Mouse (Mus musculus): ENCODE results near the gene Nelfb. TPM values are rescaled to one million over a fixed set of nuclear protein-coding genes. Genes with fewer than 3 reads are reported as not detected.

Gene Nelfb
- polyA plus RNA-seq (2015; fragmentation: Nextera tagmentation; extraction: Ambion mirVana) = 46.6 and 50.8 TPM in 2 replicates

GRCm38 (mm10) chr2:25211121-25211670 lies at the start of gene Nelfb:
Nelfb (minus strand) TSS chr2:25211489.

GRCm38 (mm10) chr2:25255284-25255779 lies 44.0 kb upstream of the Nelfb start, which contains the start of gene Tmem203:
Tmem203 (plus strand) TSS chr2:25255439.

GRCm38 (mm10) chr2:25246183-25247072 lies 35.1 kb upstream of the Nelfb start, which contains the start of gene AL732309.1:
AL732309.1 (minus strand) TSS chr2:25246863.

DNA sequence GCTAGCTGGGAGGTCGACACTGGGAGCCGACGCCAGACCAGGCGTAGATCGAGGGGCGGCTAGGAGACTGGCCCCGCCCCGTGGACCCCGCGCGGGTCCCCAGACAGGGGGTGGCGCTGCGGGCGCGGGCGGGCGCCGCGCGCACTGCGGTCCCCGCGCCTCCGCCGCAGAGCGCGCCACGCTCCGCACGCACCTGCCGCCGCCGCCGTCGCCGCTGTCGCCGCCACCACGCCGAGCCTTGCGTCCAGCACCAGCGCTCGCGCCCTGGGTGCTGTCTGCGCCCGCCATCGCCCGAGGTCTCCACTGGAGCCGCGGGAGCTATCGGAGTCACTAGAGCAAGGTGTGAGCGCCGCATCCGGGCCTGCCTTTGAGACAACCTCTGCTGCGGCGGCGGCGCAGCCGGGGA lies 30.8 kb upstream of the Nelfb start, which contains the start of the genes Rnf208 and Cysrt1:
TSS of gene Rnf208 (plus strand) at position 155 of the 406 bp plus-strand sequence.
TSS of gene Cysrt1 (minus strand) at position 352 of the 406 bp plus-strand sequence.

GRCm38 (mm10) chr2:25236614-25237013 lies 25.3 kb upstream of the Nelfb start, which contains the start of gene Rnf224:
Rnf224 (minus strand) TSS chr2:25236787.

DNA sequence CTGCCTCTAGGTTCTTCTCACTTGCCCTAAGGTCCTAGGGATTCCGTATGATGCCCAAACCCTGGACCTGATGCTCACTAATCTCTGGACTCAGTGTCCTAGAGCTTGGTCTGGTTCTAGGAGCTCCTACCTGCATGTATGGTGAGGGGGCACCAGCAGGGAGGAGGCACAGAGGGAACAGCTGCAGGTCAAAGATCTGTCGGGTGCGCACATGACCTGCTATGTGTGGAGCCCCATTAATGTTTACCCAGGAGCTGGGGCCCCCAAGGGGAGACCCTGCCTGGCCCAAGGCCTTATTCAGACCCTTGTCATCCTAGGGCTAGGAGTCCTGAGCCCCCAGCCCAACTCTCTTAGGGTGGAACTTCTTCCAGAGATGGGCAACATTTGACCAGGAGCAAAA lies 22.8 kb upstream of the Nelfb start, which contains the start of gene Slc34a3:
TSS of gene Slc34a3 (minus strand) at position 315 of the 400 bp plus-strand sequence.

DNA sequence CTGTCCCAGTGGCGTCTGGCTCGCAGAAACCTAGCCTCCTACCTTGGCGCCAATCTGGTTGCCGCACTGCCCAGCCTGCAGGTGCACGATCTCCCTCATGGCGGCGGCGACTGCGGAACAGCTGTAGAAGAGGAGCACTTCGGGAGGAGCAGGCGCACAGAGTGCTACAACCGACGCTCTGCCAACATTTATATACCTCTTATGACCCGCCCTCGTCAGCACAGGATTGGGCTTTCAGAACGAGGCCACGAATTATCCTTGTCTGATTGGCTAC lies 13.1 kb upstream of the Nelfb start, which contains the start of gene Tubb4b:
TSS of gene Tubb4b (minus strand) at position 211 of the 274 bp plus-strand sequence.

DNA sequence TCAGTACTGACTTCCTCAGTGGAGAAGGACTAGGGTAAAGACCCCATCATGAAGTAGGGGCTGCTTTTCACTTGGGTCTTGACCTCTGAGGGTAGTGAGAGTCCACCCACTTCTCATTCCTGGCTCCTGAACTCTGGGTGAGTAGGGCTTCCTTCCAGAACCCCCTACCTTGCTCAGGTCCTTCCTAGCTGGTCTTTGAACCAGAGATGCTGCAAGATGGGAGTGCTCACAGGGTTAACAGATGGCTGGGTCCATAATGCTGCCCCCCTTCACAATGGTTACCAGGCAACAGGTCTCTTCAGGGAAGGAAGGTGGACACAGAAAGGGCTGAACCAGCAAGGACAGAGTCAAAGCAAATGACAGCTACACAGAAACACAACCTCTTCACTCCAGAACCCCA lies 7.2 kb upstream of the Nelfb start, which contains the start of gene Fam166a:
TSS of gene Fam166a (plus strand) at position 301 of the 400 bp plus-strand sequence.

DNA sequence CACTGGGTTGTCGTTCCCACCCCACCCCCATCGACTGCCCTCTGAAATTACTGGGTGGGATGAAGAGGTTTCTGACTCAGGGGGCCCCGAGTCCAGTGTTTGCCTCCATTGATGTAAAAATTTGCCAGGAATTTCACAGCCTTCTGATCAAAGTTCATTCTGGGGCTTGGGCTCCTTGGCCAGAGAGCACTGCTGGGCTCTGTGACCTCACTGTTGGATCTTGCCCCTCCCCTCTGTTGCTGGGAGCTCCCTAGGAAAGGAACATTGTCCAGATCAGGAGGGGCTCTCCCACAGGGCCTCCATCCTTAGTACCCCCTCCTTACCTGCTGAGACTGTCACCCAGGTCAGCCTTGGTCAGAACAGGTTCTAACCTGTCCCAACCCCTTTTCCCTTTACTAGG lies 3.2 kb upstream of the Nelfb start, which contains the start of gene Stpg3:
TSS of gene Stpg3 (minus strand) at position 194 of the 400 bp plus-strand sequence.

GRCm38 (mm10) chr2:25196172-25196954 lies 14.9 kb downstream of the Nelfb start, which contains the start of gene Tor4a:
Tor4a (minus strand) TSS chr2:25196886.

GRCm38 (mm10) chr2:25180478-25180903 lies 30.8 kb downstream of the Nelfb start, which contains the start of gene Nrarp:
Nrarp (plus strand) TSS chr2:25180758.

Other genes with a start within 250 kb of the Nelfb start
- 15.2 and 15.6 TPM in 2 replicates for gene Dph7, start 249.1 kb downstream of the Nelfb start, polyA plus RNA-seq (2015; fragmentation: Nextera tagmentation; extraction: Ambion mirVana)
- 97.8 and 105 TPM in 2 replicates for gene Mrpl41, start 236.4 kb downstream of the Nelfb start, polyA plus RNA-seq (2015; fragmentation: Nextera tagmentation; extraction: Ambion mirVana)
- 24.9 and 30.7 TPM in 2 replicates for gene Pnpla7, start 235.5 kb downstream of the Nelfb start, polyA plus RNA-seq (2015; fragmentation: Nextera tagmentation; extraction: Ambion mirVana)
- gene Nsmf, start 157.1 kb downstream of the Nelfb start, polyA plus RNA-seq (2015; fragmentation: Nextera tagmentation; extraction: Ambion mirVana) = 16.5 and 22.2 TPM in 2 replicates
- not detected in 2 replicates for gene Entpd8, start 131.2 kb downstream of the Nelfb start, polyA plus RNA-seq (2015; fragmentation: Nextera tagmentation; extraction: Ambion mirVana)
- gene Noxa1, start 116.3 kb downstream of the Nelfb start, polyA plus RNA-seq (2015; fragmentation: Nextera tagmentation; extraction: Ambion mirVana) = 0.07 and 0.21 TPM in 2 replicates
- 5.3 and 5.6 TPM in 2 replicates for gene Nrarp, start 30.7 kb downstream of the Nelfb start, polyA plus RNA-seq (2015; fragmentation: Nextera tagmentation; extraction: Ambion mirVana)
- 9.0 and 12.1 TPM in 2 replicates for gene Tor4a, start 14.6 kb downstream of the Nelfb start, polyA plus RNA-seq (2015; fragmentation: Nextera tagmentation; extraction: Ambion mirVana)
- not detected in 2 replicates for gene Stpg3, start 3.1 kb upstream of the Nelfb start, polyA plus RNA-seq (2015; fragmentation: Nextera tagmentation; extraction: Ambion mirVana)
- gene Fam166a, start 7.3 kb upstream of the Nelfb start, polyA plus RNA-seq (2015; fragmentation: Nextera tagmentation; extraction: Ambion mirVana) = 0.82 and 1.2 TPM in 2 replicates
- 605 and 682 TPM in 2 replicates for gene Tubb4b, start 13.2 kb upstream of the Nelfb start, polyA plus RNA-seq (2015; fragmentation: Nextera tagmentation; extraction: Ambion mirVana)
- gene Slc34a3, start 22.9 kb upstream of the Nelfb start, polyA plus RNA-seq (2015; fragmentation: Nextera tagmentation; extraction: Ambion mirVana) = 0.07 TPM in 1 of 2 replicates, not detected in the other
- 0.10 TPM in 1 of 2 replicates, not detected in the other for gene Rnf224, start 25.3 kb upstream of the Nelfb start, polyA plus RNA-seq (2015; fragmentation: Nextera tagmentation; extraction: Ambion mirVana)
- 0.69 and 0.85 TPM in 2 replicates for gene Rnf208, start 30.8 kb upstream of the Nelfb start, polyA plus RNA-seq (2015; fragmentation: Nextera tagmentation; extraction: Ambion mirVana)
- not detected in 2 replicates for gene Cysrt1, start 31.0 kb upstream of the Nelfb start, polyA plus RNA-seq (2015; fragmentation: Nextera tagmentation; extraction: Ambion mirVana)
- 2.9 and 3.5 TPM in 2 replicates for gene AL732309.1, start 35.4 kb upstream of the Nelfb start, polyA plus RNA-seq (2015; fragmentation: Nextera tagmentation; extraction: Ambion mirVana)
- 31.2 and 35.2 TPM in 2 replicates for gene Tmem203, start 44.0 kb upstream of the Nelfb start, polyA plus RNA-seq (2015; fragmentation: Nextera tagmentation; extraction: Ambion mirVana)
- 7.7 and 9.0 TPM in 2 replicates for gene Tprn, start 51.1 kb upstream of the Nelfb start, polyA plus RNA-seq (2015; fragmentation: Nextera tagmentation; extraction: Ambion mirVana)
- 176 and 182 TPM in 2 replicates for gene Ssna1, start 60.9 kb upstream of the Nelfb start, polyA plus RNA-seq (2015; fragmentation: Nextera tagmentation; extraction: Ambion mirVana)
- 45.1 and 48.8 TPM in 2 replicates for gene Anapc2, start 61.0 kb upstream of the Nelfb start, polyA plus RNA-seq (2015; fragmentation: Nextera tagmentation; extraction: Ambion mirVana)
- gene Tmem210, start 76.7 kb upstream of the Nelfb start, polyA plus RNA-seq (2015; fragmentation: Nextera tagmentation; extraction: Ambion mirVana) = not detected in 2 replicates
- gene Lrrc26, start 78.4 kb upstream of the Nelfb start, polyA plus RNA-seq (2015; fragmentation: Nextera tagmentation; extraction: Ambion mirVana) = not detected in 2 replicates
- gene Grin1, start 107.7 kb upstream of the Nelfb start, polyA plus RNA-seq (2015; fragmentation: Nextera tagmentation; extraction: Ambion mirVana) = 0.06 TPM in 1 of 2 replicates, not detected in the other
- gene Man1b1, start 120.8 kb upstream of the Nelfb start, polyA plus RNA-seq (2015; fragmentation: Nextera tagmentation; extraction: Ambion mirVana) = 30.8 and 37.7 TPM in 2 replicates
- 8.5 and 10.1 TPM in 2 replicates for gene Dpp7, start 144.9 kb upstream of the Nelfb start, polyA plus RNA-seq (2015; fragmentation: Nextera tagmentation; extraction: Ambion mirVana)
- 20.1 and 27.6 TPM in 2 replicates for gene Uap1l1, start 154.2 kb upstream of the Nelfb start, polyA plus RNA-seq (2015; fragmentation: Nextera tagmentation; extraction: Ambion mirVana)
- gene Sapcd2, start 160.8 kb upstream of the Nelfb start, polyA plus RNA-seq (2015; fragmentation: Nextera tagmentation; extraction: Ambion mirVana) = 28.3 and 28.4 TPM in 2 replicates
- gene Entpd2, start 184.4 kb upstream of the Nelfb start, polyA plus RNA-seq (2015; fragmentation: Nextera tagmentation; extraction: Ambion mirVana) = 1.3 and 2.0 TPM in 2 replicates
- 11.4 and 14.1 TPM in 2 replicates for gene Npdc1, start 187.9 kb upstream of the Nelfb start, polyA plus RNA-seq (2015; fragmentation: Nextera tagmentation; extraction: Ambion mirVana)
- gene Fut7, start 211.8 kb upstream of the Nelfb start, polyA plus RNA-seq (2015; fragmentation: Nextera tagmentation; extraction: Ambion mirVana) = 1.7 and 2.6 TPM in 2 replicates
- 1.5 and 1.6 TPM in 2 replicates for gene Abca2, start 217.2 kb upstream of the Nelfb start, polyA plus RNA-seq (2015; fragmentation: Nextera tagmentation; extraction: Ambion mirVana)
- 4.8 and 4.9 TPM in 2 replicates for gene Clic3, start 245.3 kb upstream of the Nelfb start, polyA plus RNA-seq (2015; fragmentation: Nextera tagmentation; extraction: Ambion mirVana)
- gene Paxx, start 249.6 kb upstream of the Nelfb start, polyA plus RNA-seq (2015; fragmentation: Nextera tagmentation; extraction: Ambion mirVana) = 22.5 and 28.9 TPM in 2 replicates

Measured in spleen, postnatal 0 days (tissue).